Mouse (Mus musculus) heart, postnatal 25 days (tissue): Measurements from ENCODE around the gene Lrrc51. TPM values are rescaled to one million over a fixed set of nuclear protein-coding genes. Genes with fewer than 3 reads are reported as not detected.

ENCODE experiments used
- DNase-seq: peaks from one replicate; pipeline ENCODE4 v3.0.0; 2022; ENCODE audit warnings: low spot score
- intact Hi-C: fragments of 180-260 bp; cut with DNase I; formaldehyde crosslinking; loops from one replicate; pipeline ENCODE4 v1.15.1; 2025
- total RNA-seq, 2 experiments: library from RNA; stranded (reverse); gene quantifications; 2 replicates each; pipeline ENCODE4 v1.2.3; 2021

The Lrrc51 gene
- total RNA-seq, 2 experiments from 2014 or later, result 3.3 to 4.1 TPM

- DNase-seq, result peak; percentile 95
- intact Hi-C loops, result loop anchor here (5.0 kb wide), 2 partner anchors 36 to 234 kb away; partner anchors contain the start of genes Clpb, Lrrc51 and Numa1
These were observed 37.3 kb downstream of the Lrrc51 start for GRCm38 (mm10) chr7:101896104-101897066.

DNA sequence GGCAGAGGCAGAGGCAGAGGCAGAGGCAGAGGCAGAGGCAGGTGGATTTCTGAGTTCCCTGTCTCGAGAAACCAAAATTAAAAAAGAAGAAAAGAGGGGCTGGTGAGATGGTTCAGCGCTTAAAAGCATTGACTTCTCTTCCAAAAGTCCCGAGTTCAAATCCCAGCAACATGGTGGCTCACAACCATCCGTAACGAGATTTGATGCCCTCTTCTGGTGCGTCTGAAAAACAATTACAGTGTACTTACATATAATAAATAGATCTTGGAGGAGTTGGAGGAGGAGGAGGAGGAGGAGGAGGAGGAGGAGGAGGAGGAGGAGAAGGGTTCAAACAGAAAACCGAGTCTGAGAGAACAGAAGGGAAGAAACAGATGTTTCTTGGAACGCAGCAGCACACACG lies 38.0 kb downstream of the Lrrc51 start:
- DNase-seq, result no peak
- intact Hi-C loops, result loop anchor here (5.0 kb wide), 2 partner anchors 37 to 233 kb away; partner anchors contain the start of genes Clpb, Lrrc51 and Numa1

- intact Hi-C loops, result no loop called here
- DNase-seq, result no peak
These were observed 45.2 kb downstream of the Lrrc51 start for GRCm38 (mm10) chr7:101888460-101888859.

DNA sequence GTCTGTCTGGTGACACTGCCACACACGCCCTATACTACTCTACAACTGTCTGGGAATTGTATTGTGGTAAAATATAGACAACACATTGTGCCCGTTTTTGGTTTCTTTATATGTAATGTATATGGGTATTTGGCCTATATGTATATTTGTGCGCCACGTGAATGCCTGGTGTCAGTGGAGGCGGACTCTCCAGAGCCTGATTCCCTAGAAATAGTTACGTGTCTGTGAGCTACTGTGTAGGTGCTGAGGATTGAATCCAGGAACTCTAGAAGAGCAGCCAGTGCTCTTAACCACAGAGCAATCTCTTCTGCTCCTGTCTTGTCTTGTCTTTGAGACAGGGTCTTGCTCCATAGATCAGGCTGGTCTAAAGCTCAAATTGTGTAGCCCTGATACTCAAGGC lies 47.4 kb downstream of the Lrrc51 start:
- intact Hi-C loops, result no loop called here
- no peak for DNase-seq

- intact Hi-C loops, result no loop called here
- DNase-seq, result no peak
These were observed 49.5 kb downstream of the Lrrc51 start for GRCm38 (mm10) chr7:101884160-101884559.

DNA sequence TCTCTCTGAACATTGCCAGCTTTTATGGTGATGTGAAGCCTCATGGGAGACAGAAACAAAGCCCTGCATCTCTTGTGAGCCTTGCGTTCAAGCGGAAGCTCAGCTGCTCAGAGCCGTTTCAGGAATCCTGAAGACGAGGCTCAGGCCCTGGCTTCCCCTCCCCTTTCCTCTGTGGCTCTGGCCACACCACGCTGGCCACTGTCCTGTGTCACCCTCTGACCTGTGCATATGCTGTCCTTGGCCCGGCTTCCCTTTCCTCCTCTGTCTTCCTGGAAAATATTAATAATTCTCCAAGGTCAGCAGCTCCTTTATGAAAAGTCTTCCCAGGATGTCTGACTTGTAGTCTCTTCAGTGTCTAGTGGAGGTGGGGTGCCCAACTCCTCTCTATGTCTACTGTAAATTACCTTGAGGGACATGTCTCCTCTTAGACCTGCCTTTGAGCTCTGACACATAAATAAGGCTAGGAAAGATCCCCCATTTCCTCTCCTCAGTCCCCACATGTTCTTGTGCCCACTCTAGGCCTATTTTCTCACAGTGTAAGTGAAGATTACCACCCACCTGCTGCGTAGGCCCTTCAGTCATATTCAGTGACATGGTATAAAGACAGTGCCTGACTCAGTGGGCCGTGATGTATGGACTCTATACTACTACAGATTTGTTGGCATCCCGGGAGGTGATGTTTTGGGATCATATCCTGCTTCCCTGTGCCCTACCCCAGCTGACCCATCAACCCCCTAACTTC lies 51.1 kb downstream of the Lrrc51 start:
- intact Hi-C loops, result no loop called here
- DNase-seq, result no peak

- DNase-seq, result no peak
- intact Hi-C loops, result no loop called here
These were observed 52.8 kb downstream of the Lrrc51 start for GRCm38 (mm10) chr7:101880855-101881254.

- intact Hi-C loops, result no loop called here
- no peak for DNase-seq
These were observed 57.7 kb downstream of the Lrrc51 start for GRCm38 (mm10) chr7:101875978-101876377.

- DNase-seq, result no peak
- intact Hi-C loops, result no loop called here
These were observed 62.4 kb downstream of the Lrrc51 start for GRCm38 (mm10) chr7:101871296-101871695.

DNA sequence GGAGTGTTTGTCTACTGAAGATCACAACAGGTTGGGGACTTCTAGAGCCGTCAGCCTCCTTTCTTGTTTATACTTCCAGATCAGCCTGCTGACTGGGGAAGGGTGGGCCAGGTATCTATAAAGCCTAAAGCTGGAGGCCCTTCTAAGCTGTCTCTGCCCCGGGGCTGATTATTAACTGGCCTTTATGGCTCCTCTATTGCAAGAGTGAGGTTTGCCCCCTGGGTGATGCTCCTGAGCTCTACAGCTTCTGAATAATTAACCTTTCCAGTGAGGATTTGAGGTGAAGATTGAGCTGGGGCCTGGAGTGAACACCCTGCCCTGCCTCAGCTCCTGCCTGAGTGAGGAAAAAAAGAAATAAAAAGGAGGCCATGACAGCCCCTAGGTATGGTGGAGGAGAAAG lies 63.1 kb downstream of the Lrrc51 start, which contains the start of gene Folr1:
Folr1 (minus strand) TSS at position 160 of the 400 bp plus-strand sequence.
- DNase-seq, result no peak
- intact Hi-C loops, result no loop called here

- no peak for DNase-seq
- intact Hi-C loops, result no loop called here
These were observed 64.6 kb downstream of the Lrrc51 start for GRCm38 (mm10) chr7:101869163-101869500.

- intact Hi-C loops, result no loop called here
- DNase-seq, result no peak
These were observed 65.2 kb downstream of the Lrrc51 start for GRCm38 (mm10) chr7:101868241-101869162.

DNA sequence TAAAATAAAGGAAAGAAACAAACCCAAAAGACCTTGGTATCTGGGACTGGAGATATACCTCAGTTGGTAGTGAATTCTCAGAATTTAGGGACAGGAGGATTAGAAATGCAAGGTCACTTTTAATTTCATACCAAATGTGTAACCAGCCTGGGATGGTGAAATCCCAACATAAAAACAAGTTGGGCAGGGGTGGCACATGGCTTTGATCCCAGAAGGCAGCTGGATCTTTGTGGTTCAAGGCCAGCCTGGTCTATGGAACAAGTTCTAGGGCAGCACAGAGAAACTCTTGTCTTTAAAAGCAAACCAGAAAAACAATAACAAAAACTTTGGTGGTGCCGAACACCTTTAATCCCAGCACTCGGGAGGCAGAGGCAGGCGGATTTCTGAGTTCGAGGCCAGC lies 66.2 kb downstream of the Lrrc51 start:
- intact Hi-C loops, result no loop called here
- DNase-seq, result no peak

- DNase-seq, result no peak
These were observed 67.0 kb downstream of the Lrrc51 start for GRCm38 (mm10) chr7:101866491-101867265.

DNA sequence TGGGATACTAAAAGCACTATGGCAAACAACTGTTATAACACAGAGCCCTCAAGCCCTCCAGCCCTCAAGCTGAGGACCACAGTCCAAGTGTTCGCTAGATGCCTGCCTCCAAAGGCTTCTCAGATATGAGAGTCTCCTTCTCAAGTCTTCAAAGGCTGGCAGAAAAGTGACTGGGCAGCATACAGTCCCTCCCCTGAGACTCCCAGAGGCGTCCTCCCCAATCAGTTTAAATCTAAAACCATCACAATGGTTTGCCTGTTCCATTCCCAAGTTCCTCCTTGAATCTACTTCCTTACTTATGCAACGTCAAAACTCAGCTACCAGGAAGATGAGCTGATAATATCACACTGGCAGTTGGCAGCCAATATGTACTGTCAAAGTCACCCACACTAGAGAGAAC lies 70.3 kb downstream of the Lrrc51 start, which contains the start of gene Anapc15:
Anapc15 (plus strand) TSS at position 301 of the 400 bp plus-strand sequence.
- no peak for DNase-seq
- intact Hi-C loops, result no loop called here

More at GRCm38 (mm10) chr7:101866491-101867265, 67.0 kb downstream of the Lrrc51 start:
- intact Hi-C loops, result no loop called here
